Comparison of ENCODE assay signal across 19 mouse cellular contexts in the genomic region with DNA sequence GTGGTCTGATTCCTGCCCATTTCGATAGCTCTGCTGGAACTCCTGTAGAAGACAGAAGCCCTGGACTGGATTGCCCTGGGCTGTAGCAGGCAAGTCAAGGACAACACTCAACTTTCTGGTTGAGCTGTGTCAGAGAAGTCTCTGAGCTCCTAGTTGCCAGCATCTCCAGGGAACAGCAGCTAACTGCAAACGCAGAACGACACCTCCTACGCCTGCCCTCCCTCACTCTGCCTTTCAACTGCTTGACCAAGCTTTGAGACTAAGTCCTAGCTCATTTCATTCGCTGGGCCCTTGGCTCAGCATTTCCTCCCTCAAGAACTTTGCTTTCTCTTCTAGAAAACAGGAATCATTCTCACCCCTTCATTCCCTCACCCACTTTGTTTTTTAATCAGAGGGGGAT. TPM values are rescaled to one million over a fixed set of nuclear protein-coding genes. Genes with fewer than 3 reads are reported as not detected.
DNase-seq lines count a peak whose midpoint lies in the region; ATAC-seq and TF ChIP-seq lines count a peak whose summit lies in the region.
"Had no signal": no experiment of that assay in that cellular context is flagged by ENCODE, and none has a peak within 500 bp of the region (broad histone marks: within the 10 kb centered on the region; RNA-seq: fewer than 3 reads in every experiment).

No protein-coding gene starts in this region.

- no peak for TF ChIP-seq CTCF in kidney, adult 2 months (conservative IDR thresholded peaks at IDR 0.05; ENCODE audit: insufficient read depth, insufficient read length, low read depth, low read length)
- no peak for TF ChIP-seq CTCF in MEL (IDR thresholded peaks at IDR 0.05 in 2 of 3, conservative IDR thresholded peaks at IDR 0.05 in 1 of 3; ENCODE audit: control insufficient read depth in 1 of 3, insufficient read depth in 1 of 3, low read depth in 2 of 3, low read length in 3 of 3, poor library complexity in 1 of 3, severe bottlenecking in 1 of 3)
- TF ChIP-seq CTCF in liver, embryonic 14.5 days (IDR thresholded peaks at IDR 0.05; ENCODE audit: low read depth) = no peak

- no peak for ATAC-seq in kidney, embryonic 14.5 days (ENCODE audit: low FRiP score, low TSS enrichment)
- ATAC-seq in liver, embryonic 14.5 days (ENCODE audit: insufficient read depth) = no peak
- ATAC-seq: forebrain, embryonic 13.5 days had no signal

- peak overlapping the region; percentile 53; the same call in 1 of the 2 replicates for H3K27ac ChIP-seq in kidney, adult 2 months (ENCODE audit: insufficient read depth, low read depth, low read length)
- H3K27ac ChIP-seq in kidney, embryonic 14.5 days (ENCODE audit: low read depth, low read length) = no peak overlapping the region; the same call in 1 of the 2 replicates
- peak overlapping the region; percentile 45 for H3K27ac ChIP-seq in MEL (ENCODE audit: control insufficient read depth, low read depth, low read length)
- peak overlapping the region; percentile 18; the same call in 1 of the 2 replicates for H3K27ac ChIP-seq in liver, embryonic 14.5 days
- H3K27ac ChIP-seq: forebrain, embryonic 13.5 days; hindbrain, embryonic 10.5 days; neural tube, embryonic 12.5 days; stomach, postnatal 0 days had no signal

- H3K9ac ChIP-seq in kidney, embryonic 14.5 days (ENCODE audit: low read depth, low read length) = no peak overlapping the region
- H3K9ac ChIP-seq in MEL (ENCODE audit: control insufficient read depth, low read depth, low read length, poor library complexity, severe bottlenecking) = no peak overlapping the region; the same call in 1 of the 2 replicates
- H3K9ac ChIP-seq in liver, embryonic 14.5 days (replicated peaks) = no peak overlapping the region
- H3K9ac ChIP-seq: forebrain, embryonic 13.5 days; neural tube, embryonic 12.5 days had no signal

- H3K9me3 ChIP-seq in kidney, embryonic 14.5 days (ENCODE audit: control insufficient read depth, low read length) = no peaks in the 10 kb centered on the region
- H3K9me3 ChIP-seq in MEL (replicated peaks; ENCODE audit: insufficient read depth, low read length) = no peaks in the 10 kb centered on the region
- H3K9me3 ChIP-seq in liver, embryonic 14.5 days (ENCODE audit: control insufficient read depth, low read length) = no peaks in the 10 kb centered on the region
- H3K9me3 ChIP-seq: forebrain, embryonic 13.5 days; hindbrain, embryonic 10.5 days; neural tube, embryonic 12.5 days had no signal

- no peaks in the 10 kb centered on the region for H3K79me2 ChIP-seq in MEL (ENCODE audit: control insufficient read depth, insufficient read depth, low read length, poor library complexity)

- TF ChIP-seq RAD21 in MEL (IDR thresholded peaks at IDR 0.05; ENCODE audit: low read depth, low read length) = no peak

- TF ChIP-seq POLR2A in kidney, adult 2 months (IDR thresholded peaks at IDR 0.05; ENCODE audit: low read depth, low read length) = no peak
- TF ChIP-seq POLR2A in MEL (IDR thresholded peaks at IDR 0.05; ENCODE audit: control insufficient read depth in 1 of 2, insufficient read depth in 1 of 2, low read depth in 1 of 2, low read length in 2 of 2, poor library complexity in 1 of 2) = no peak

- H3K27me3 ChIP-seq in kidney, adult 2 months (replicated peaks; ENCODE audit: control insufficient read depth, insufficient read depth, low read length) = no peaks in the 10 kb centered on the region
- no peaks in the 10 kb centered on the region for H3K27me3 ChIP-seq in kidney, embryonic 14.5 days (ENCODE audit: control insufficient read depth, insufficient read depth, low read length)
- H3K27me3 ChIP-seq in MEL (ENCODE audit: control insufficient read depth in 1 of 2, insufficient read depth in 2 of 2, low read length in 2 of 2) = no peaks in the 10 kb centered on the region
- H3K27me3 ChIP-seq in liver, embryonic 14.5 days (ENCODE audit: control insufficient read depth, insufficient read depth, low read length) = no peaks in the 10 kb centered on the region
- H3K27me3 ChIP-seq: forebrain, embryonic 13.5 days; neural tube, embryonic 12.5 days had no signal

- H3K36me3 ChIP-seq in kidney, adult 2 months (ENCODE audit: control insufficient read depth, insufficient read depth, low read length) = no peaks in the 10 kb centered on the region
- H3K36me3 ChIP-seq in kidney, embryonic 14.5 days (ENCODE audit: control insufficient read depth, insufficient read depth, low read length) = no peaks in the 10 kb centered on the region
- peaks cover 0 to 44% of the 10 kb centered on the region in 2 experiments; a peak in 2 of 4 replicates for H3K36me3 ChIP-seq in MEL (ENCODE audit: control insufficient read depth in 1 of 2, insufficient read depth in 2 of 2, low read length in 2 of 2)
- H3K36me3 ChIP-seq in liver, embryonic 14.5 days (replicated peaks; ENCODE audit: control insufficient read depth, insufficient read depth, low read depth) = no peaks in the 10 kb centered on the region
- H3K36me3 ChIP-seq: hindbrain, embryonic 10.5 days; neural tube, embryonic 12.5 days had no signal

- H3K4me3 ChIP-seq in kidney, adult 2 months (ENCODE audit: insufficient read depth, low read depth, low read length) = no peak overlapping the region
- H3K4me3 ChIP-seq in kidney, embryonic 14.5 days (ENCODE audit: low read length) = no peak overlapping the region
- H3K4me3 ChIP-seq in MEL (ENCODE audit: control insufficient read depth in 1 of 2, insufficient read depth in 1 of 2, low read depth in 2 of 2, low read length in 2 of 2) = no peak overlapping the region
- H3K4me3 ChIP-seq in liver, embryonic 14.5 days (ENCODE audit: insufficient read depth in 1 of 2, low read depth in 2 of 2, low read length in 2 of 2) = no peak overlapping the region
- H3K4me3 ChIP-seq: forebrain, embryonic 13.5 days; hindbrain, embryonic 10.5 days; neural tube, embryonic 12.5 days had no signal

- intact Hi-C loops in left cerebral cortex, postnatal 25 days (cut with DNase I) = loop anchor here (10.0 kb wide), 1 partner anchor 345 kb away; no protein-coding TSS in a partner anchor
- intact Hi-C loops in left cerebral cortex, postnatal 4 days (cut with DNase I) = no loop called here

- H3K4me1 ChIP-seq in kidney, adult 2 months (ENCODE audit: control insufficient read depth, insufficient read depth, low read length) = peaks cover 9% of the 10 kb centered on the region
- peaks cover 12% of the 10 kb centered on the region for H3K4me1 ChIP-seq in kidney, embryonic 14.5 days (ENCODE audit: control insufficient read depth, insufficient read depth, low read length)
- H3K4me1 ChIP-seq in MEL (ENCODE audit: control insufficient read depth in 1 of 2, insufficient read depth in 2 of 2, low read length in 2 of 2) = peaks cover 16 to 49% of the 10 kb centered on the region in 2 experiments
- peaks cover 37 to 49% of the 10 kb centered on the region in 2 experiments for H3K4me1 ChIP-seq in liver, embryonic 14.5 days (replicated peaks; ENCODE audit: control insufficient read depth in 2 of 2, insufficient read depth in 2 of 2, low read length in 1 of 2)

- no peak overlapping the region for H3K4me2 ChIP-seq in kidney, embryonic 14.5 days (replicated peaks; ENCODE audit: low read depth, low read length)
- H3K4me2 ChIP-seq in liver, embryonic 14.5 days (ENCODE audit: low read depth) = no peak overlapping the region
- H3K4me2 ChIP-seq: forebrain, embryonic 13.5 days; midbrain, embryonic 11.5 days; neural tube, embryonic 12.5 days had no signal

- 34% methylated on average over 5 of the region's 5 CpGs for WGBS in kidney, adult 2 months
- WGBS in kidney, embryonic 14.5 days = 34% methylated on average over 5 of the region's 5 CpGs
- WGBS in liver, embryonic 14.5 days (ENCODE audit: insufficient replicate concordance) = 59% methylated on average over 5 of the region's 5 CpGs

- no peak for TF ChIP-seq EP300 in MEL (IDR thresholded peaks at IDR 0.05; ENCODE audit: low read depth in 1 of 2, low read length in 2 of 2)
- TF ChIP-seq EP300 in liver, embryonic 14.5 days (IDR thresholded peaks at IDR 0.05; ENCODE audit: low read depth) = no peak

- DNase-seq in kidney, adult 2 months = no peak
- DNase-seq in left cerebral cortex, postnatal 25 days (ENCODE audit: low spot score in 2 of 2) = peak; percentile 61 to 89
- no peak for DNase-seq in left cerebral cortex, postnatal 4 days
- DNase-seq in MEL (ENCODE audit: low read depth, low spot score) = no peak
- no peak for DNase-seq in liver, embryonic 14.5 days (ENCODE audit: low read depth in 3 of 3, low spot score in 3 of 3)
- DNase-seq in urinary bladder, postnatal 10 days (ENCODE audit: low spot score) = no peak
- DNase-seq: adrenal gland, adult 8-10 months; cerebellum, adult 11-12 months; cerebellum, postnatal 25 days; kidney, postnatal 14 days; lung, postnatal 10 days; right cerebral cortex, postnatal 25 days; thymus, postnatal 36 days had no signal

TF ChIP-seq in MEL, 35 proteins besides CTCF, POLR2A, EP300 and RAD21 (continues in another document):
- TF ChIP-seq USF2 (IDR thresholded peaks at IDR 0.05; ENCODE audit: borderline replicate concordance in 1 of 2, insufficient read depth in 1 of 2, low read depth in 1 of 2, low read length in 2 of 2) (no peak), ZMIZ1 (IDR thresholded peaks at IDR 0.05; ENCODE audit: low read depth, low read length) (no peak), TBP (IDR thresholded peaks at IDR 0.05; ENCODE audit: low read depth, low read length) (no peak), MAFK (IDR thresholded peaks at IDR 0.05; ENCODE audit: borderline replicate concordance, low read depth, low read length) (no peak)

RNA-seq across cellular contexts. Expression of gene Arrb1, which starts 5.9 kb away (rescaled TPM):
- 47.1 and 48.8 TPM in 2 replicates for polyA plus RNA-seq in kidney, adult 2 months (2012; rRNA removed)
- 3.5 and 3.6 TPM in 2 replicates for polyA plus RNA-seq in kidney, embryonic 14.5 days (2014; fragmentation: Nextera tagmentation; extraction: Ambion mirVana)
- total RNA-seq in left cerebral cortex, postnatal 25 days (2021) = 100 to 1,000 TPM; 180 to 181 TPM
- total RNA-seq in left cerebral cortex, postnatal 4 days (2021) = 100 to 1,000 TPM; 147 to 150 TPM
- total RNA-seq in MEL (2012; rRNA removed) = 44.3 and 62.7 TPM in 2 replicates
- 10 to 100 TPM; 27.0 to 67.7 TPM for polyA plus RNA-seq in MEL (2012; ENCODE audit: insufficient read depth in 1 of 2, insufficient read length in 2 of 2, low read depth in 1 of 2, low replicate concordance in 2 of 2, missing spikeins in 1 of 2)
- 234 and 235 TPM in 2 replicates for polyA plus RNA-seq in liver, embryonic 14.5 days (2012; rRNA removed)
- polyA plus RNA-seq in liver, embryonic 14.5 days (2014; fragmentation: Nextera tagmentation; extraction: Ambion mirVana) = 30.1 and 36.4 TPM in 2 replicates

RNA-seq across cellular contexts. Expression of gene Rps3, which starts 45.9 kb away (rescaled TPM):
- polyA plus RNA-seq in kidney, adult 2 months (2012; rRNA removed) = 240 and 386 TPM in 2 replicates
- polyA plus RNA-seq in kidney, embryonic 14.5 days (2014; fragmentation: Nextera tagmentation; extraction: Ambion mirVana) = 870 and 995 TPM in 2 replicates
- 100 to 1,000 TPM; 230 to 233 TPM for total RNA-seq in left cerebral cortex, postnatal 25 days (2021)
- total RNA-seq in left cerebral cortex, postnatal 4 days (2021) = 100 to 1,000 TPM; 379 to 396 TPM
- 2,066 and 2,287 TPM in 2 replicates for total RNA-seq in MEL (2012; rRNA removed)
- polyA plus RNA-seq in MEL (2012; ENCODE audit: insufficient read depth in 1 of 2, insufficient read length in 2 of 2, low read depth in 1 of 2, low replicate concordance in 2 of 2, missing spikeins in 1 of 2) = 1,000 to 10,000 TPM in 1 of 2 experiments, 100 to 1,000 TPM in 1; 157 to 1,899 TPM
- polyA plus RNA-seq in liver, embryonic 14.5 days (2012; rRNA removed) = 697 and 811 TPM in 2 replicates
- polyA plus RNA-seq in liver, embryonic 14.5 days (2014; fragmentation: Nextera tagmentation; extraction: Ambion mirVana) = 661 and 668 TPM in 2 replicates

Comparison
In these comparisons a context has a peak if more than half of its experiments do, and no peak if none do; other contexts are left out.
1. DNase-seq: peak in left cerebral cortex, postnatal 25 days (2 of 2); none in kidney, adult 2 months (single experiment), left cerebral cortex, postnatal 4 days (single experiment), MEL (single experiment), liver, embryonic 14.5 days (0 of 3) and urinary bladder, postnatal 10 days (single experiment).